Mouse (Mus musculus): ENCODE data around the gene Thpo. TPM values are rescaled to one million over a fixed set of nuclear protein-coding genes. Genes with fewer than 3 reads are reported as not detected.

Thpo gene
- 0.77 and 0.92 TPM in 2 replicates for polyA plus RNA-seq (2015; fragmentation: Nextera tagmentation; extraction: Ambion mirVana)

DNA sequence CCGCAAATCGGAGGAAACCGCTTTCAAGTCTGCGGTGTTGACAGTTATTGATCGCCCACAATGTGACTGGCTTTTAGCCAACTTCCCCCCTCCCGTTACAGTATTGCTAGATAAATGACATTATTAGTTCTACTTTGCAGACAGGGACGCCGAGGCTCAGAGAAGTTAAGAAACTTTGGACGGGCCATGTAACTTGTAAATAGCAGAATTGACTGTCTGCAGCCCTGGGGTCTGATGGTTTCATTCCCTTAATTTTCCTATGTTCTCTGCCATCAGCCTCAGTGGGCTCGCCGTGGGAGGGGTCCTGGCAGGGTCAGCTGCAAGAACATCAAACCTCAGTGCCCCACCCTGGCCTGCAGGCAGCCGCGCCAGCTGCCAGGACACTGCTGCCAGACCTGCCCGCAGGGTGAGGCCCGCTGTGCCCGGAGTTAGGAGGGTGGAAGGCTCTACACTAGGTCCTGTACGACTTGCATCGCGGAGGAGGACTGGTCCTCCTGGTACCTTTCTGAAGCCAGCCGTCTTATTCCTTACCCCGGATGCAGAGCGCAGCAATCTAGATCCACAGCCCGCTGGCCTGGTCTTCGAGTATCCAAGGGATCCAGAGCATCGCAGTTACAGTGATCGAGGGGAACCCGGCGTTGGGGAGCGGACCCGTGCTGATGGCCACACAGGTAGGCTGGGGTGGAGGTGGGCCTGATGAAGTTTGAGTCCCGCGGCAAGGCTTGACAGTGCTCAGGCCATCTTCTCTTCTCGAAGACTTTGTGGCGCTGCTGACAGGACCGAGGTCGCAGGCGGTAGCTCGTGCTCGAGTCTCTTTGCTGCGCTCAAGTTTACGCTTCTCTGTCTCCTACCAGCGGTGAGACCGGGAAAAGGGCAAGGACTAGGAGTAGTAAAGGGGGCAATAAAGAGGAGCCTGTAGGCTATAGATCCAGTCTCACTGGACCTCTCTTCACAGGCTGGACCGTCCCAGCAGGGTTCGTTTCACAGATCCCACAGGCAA, at the start of gene Thpo:
TSS of gene Thpo (minus strand) at position 781 of the 1,000 bp plus-strand sequence.

DNA sequence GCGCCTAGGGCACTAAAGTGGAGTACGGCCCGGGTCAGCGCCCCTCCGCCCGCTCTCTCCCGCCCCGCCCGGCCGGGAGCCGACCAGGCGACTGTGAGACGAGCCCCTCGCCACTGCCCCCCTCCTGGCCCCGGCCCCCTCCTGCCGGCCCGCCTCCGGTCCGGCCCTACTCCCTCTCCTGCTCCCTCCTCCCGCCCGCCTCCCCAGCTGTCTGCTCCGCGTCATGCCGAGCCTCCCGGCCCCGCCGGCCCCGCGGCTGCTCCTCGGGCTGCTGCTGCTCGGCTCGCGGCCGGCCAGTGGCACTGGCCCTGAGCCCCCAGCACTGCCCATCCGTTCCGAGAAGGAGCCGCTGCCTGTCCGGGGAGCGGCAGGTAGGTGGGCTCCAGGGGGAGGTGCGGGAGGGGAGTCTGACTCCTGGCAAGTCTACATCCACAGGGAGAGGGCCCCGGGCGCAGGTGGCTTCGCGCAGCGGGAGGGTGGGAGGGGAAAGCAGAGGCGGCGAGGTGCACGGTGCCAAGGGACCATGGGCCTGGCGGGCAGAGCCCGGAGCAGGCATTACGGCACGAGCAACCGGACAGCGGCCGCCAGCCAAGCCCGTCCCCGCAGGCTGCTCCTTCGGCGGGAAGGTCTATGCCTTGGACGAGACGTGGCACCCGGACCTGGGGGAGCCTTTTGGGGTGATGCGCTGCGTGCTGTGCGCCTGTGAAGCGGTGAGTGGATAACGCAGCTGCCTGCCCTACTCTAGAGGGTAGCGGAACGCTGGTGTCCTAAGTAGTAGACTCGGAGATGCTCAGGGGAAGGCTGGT, 1.2 kb downstream of the Thpo start, which contains the start of gene Chrd:
TSS of gene Chrd (plus strand) at position 203 of the 806 bp plus-strand sequence.

DNA sequence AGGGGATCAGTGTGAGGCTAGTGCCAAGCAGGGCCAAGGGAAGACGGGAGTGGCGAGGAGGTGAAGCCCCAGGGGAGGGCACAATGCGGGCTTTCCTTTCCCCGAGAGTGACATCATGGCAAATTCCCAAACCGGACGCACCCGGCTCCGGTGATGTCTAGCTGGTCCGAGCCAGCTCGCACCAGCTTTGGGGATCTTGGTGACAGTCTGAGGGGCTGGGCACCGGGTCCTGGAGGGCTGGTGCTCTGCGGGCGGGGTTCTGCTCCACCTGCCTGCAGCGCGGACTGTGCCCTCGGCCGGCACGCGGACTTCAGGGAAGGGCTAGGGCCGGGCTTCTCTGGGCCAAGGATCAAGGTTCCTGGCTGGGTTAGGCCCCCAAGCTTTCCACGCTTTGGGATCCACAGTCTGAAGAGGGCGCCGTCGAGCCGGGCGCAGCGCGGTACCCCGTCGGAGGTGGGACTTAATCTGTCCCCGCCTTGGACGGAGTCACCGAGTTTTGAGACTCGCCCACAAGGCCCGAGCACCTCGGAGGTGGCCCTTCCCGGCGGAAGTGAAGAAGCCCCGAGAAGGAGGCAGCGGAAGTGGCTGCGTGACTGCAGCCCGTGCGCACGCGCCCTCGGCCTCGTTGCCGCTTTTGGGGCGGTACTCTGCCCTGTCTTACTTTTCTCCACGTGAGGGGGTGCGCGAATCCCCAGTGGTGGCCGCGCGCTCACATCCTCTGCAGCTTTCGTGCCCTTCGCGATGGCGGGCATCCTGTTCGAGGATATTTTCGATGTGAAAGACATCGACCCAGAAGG, 16.9 kb downstream of the Thpo start, which contains the start of the genes Polr2h and Clcn2:
TSS of gene Polr2h (plus strand) at position 485 of the 797 bp plus-strand sequence.
TSS of gene Clcn2 (minus strand) at position 566 of the 797 bp plus-strand sequence.

DNA sequence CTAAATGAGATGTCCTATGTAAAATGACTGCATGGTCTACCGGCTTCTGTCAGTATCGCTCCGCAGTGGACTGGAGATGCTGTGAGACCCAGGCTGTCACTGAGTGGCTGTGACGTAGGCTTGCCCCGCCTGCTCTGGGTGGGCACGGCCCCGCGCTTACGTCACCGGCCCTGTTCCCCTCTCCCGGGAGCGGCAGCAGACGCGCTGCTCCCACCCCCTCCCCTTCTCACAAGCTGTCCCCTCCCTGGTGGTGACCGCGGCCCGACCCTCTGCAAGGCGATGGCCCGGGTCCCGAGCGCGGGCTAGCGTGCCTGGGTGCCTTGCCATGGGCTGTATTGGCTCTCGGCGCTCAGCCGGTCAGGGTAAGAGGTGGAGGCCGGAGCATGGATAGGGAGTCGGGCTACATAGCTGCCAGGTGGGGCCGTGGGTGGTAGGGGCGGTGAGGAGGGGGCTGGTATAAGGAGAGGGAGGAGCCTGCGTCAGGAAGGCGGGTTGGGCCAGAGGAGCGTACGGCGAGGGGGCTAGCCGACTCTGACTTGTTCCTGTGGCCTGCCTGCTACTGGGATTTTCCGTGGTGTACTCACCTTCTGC, 41.1 kb downstream of the Thpo start, which contains the start of gene Fam131a:
TSS of gene Fam131a (plus strand) at position 131 of the 591 bp plus-strand sequence.

Other genes with a start within 250 kb of the Thpo start
- gene Eif2b5, start 235.7 kb downstream of the Thpo start, polyA plus RNA-seq (2015; fragmentation: Nextera tagmentation; extraction: Ambion mirVana) = 88.5 and 88.8 TPM in 2 replicates
- 21.3 and 26.8 TPM in 2 replicates for gene Dvl3, start 217.5 kb downstream of the Thpo start, polyA plus RNA-seq (2015; fragmentation: Nextera tagmentation; extraction: Ambion mirVana)
- 1,145 and 1,197 TPM in 2 replicates for gene Ap2m1, start 199.0 kb downstream of the Thpo start, polyA plus RNA-seq (2015; fragmentation: Nextera tagmentation; extraction: Ambion mirVana)
- 77.6 and 85.8 TPM in 2 replicates for gene Abcf3, start 185.9 kb downstream of the Thpo start, polyA plus RNA-seq (2015; fragmentation: Nextera tagmentation; extraction: Ambion mirVana)
- 54.5 and 66.7 TPM in 2 replicates for gene Vwa5b2, start 145.0 kb downstream of the Thpo start, polyA plus RNA-seq (2015; fragmentation: Nextera tagmentation; extraction: Ambion mirVana)
- gene Eef1akmt4, start 122.9 kb downstream of the Thpo start, polyA plus RNA-seq (2015; fragmentation: Nextera tagmentation; extraction: Ambion mirVana) = 5.4 and 5.9 TPM in 2 replicates
- 0.21 TPM in 1 of 2 replicates, not detected in the other for gene Gm49333, start 122.9 kb downstream of the Thpo start, polyA plus RNA-seq (2015; fragmentation: Nextera tagmentation; extraction: Ambion mirVana)
- 34.5 and 40.8 TPM in 2 replicates for gene Alg3, start 122.8 kb downstream of the Thpo start, polyA plus RNA-seq (2015; fragmentation: Nextera tagmentation; extraction: Ambion mirVana)
- gene Camk2n2, start 113.2 kb downstream of the Thpo start, polyA plus RNA-seq (2015; fragmentation: Nextera tagmentation; extraction: Ambion mirVana) = 126 and 143 TPM in 2 replicates
- 14.8 and 20.3 TPM in 2 replicates for gene Ece2, start 104.7 kb downstream of the Thpo start, polyA plus RNA-seq (2015; fragmentation: Nextera tagmentation; extraction: Ambion mirVana)
- 259 and 279 TPM in 2 replicates for gene Psmd2, start 82.9 kb downstream of the Thpo start, polyA plus RNA-seq (2015; fragmentation: Nextera tagmentation; extraction: Ambion mirVana)
- gene Eif4g1, start 66.2 kb downstream of the Thpo start, polyA plus RNA-seq (2015; fragmentation: Nextera tagmentation; extraction: Ambion mirVana) = 129 and 138 TPM in 2 replicates
- 56.4 and 63.2 TPM in 2 replicates for gene Fam131a, start 41.3 kb downstream of the Thpo start, polyA plus RNA-seq (2015; fragmentation: Nextera tagmentation; extraction: Ambion mirVana)
- 95.0 and 97.8 TPM in 2 replicates for gene Polr2h, start 16.8 kb downstream of the Thpo start, polyA plus RNA-seq (2015; fragmentation: Nextera tagmentation; extraction: Ambion mirVana)
- gene Clcn2, start 16.8 kb downstream of the Thpo start, polyA plus RNA-seq (2015; fragmentation: Nextera tagmentation; extraction: Ambion mirVana) = 29.6 and 31.2 TPM in 2 replicates
- gene Chrd, start 1.4 kb downstream of the Thpo start, polyA plus RNA-seq (2015; fragmentation: Nextera tagmentation; extraction: Ambion mirVana) = 5.7 TPM in 2 replicates

Data from neural tube, postnatal 0 days (tissue).